Mouse (Mus musculus) embryonic facial prominence, embryonic 13.5 days (tissue): ENCODE measurements around the gene Ilk. TPM values are rescaled to one million over a fixed set of nuclear protein-coding genes. Genes with fewer than 3 reads are reported as not detected.
"Not testable (repeated sequence)": the region's sequence is repeated elsewhere in the genome, so short reads cannot be mapped to it uniquely, and the experiment has no call there.

Experiments
- ATAC-seq: fragments of 200-750 bp; cut with Nextera tagmentation; 2 replicates; pipeline ENCODE4 v1.8.0; 2017; ENCODE audit warnings: low read depth; ENCODE audit not compliant: insufficient number of reproducible peaks, insufficient read depth, low FRiP score, low TSS enrichment
- H3K27ac ChIP-seq: fragments of 300-500 bp; sonication (generic); 2 replicates; pipeline ENCODE4 v1.5.1; 2015; ENCODE audit warnings: moderate library complexity, mild to moderate bottlenecking, inconsistent platforms
- H3K27me3 ChIP-seq: fragments of 300-500 bp; sonication (generic); 2 replicates; pipeline ENCODE4 v1.6.1; 2015; ENCODE audit warnings: mild to moderate bottlenecking, inconsistent platforms
- H3K36me3 ChIP-seq: fragments of 300-500 bp; sonication (generic); 2 replicates; pipeline ENCODE4 v1.6.1; 2015; ENCODE audit warnings: mild to moderate bottlenecking, inconsistent platforms
- H3K4me1 ChIP-seq: fragments of 300-500 bp; sonication (generic); 2 replicates; pipeline ENCODE4 v1.6.1; 2015; ENCODE audit warnings: inconsistent platforms
- H3K4me2 ChIP-seq: fragments of 300-500 bp; sonication (generic); 2 replicates; pipeline ENCODE4 v1.6.1; 2015; ENCODE audit warnings: moderate library complexity, mild to moderate bottlenecking, inconsistent platforms
- H3K4me3 ChIP-seq: fragments of 300-500 bp; sonication (generic); 2 replicates; pipeline ENCODE4 v1.5.1; 2015; ENCODE audit warnings: mild to moderate bottlenecking, inconsistent platforms
- H3K9ac ChIP-seq: fragments of 300-500 bp; sonication (generic); 2 replicates; pipeline ENCODE4 v1.6.1; 2015; ENCODE audit warnings: mild to moderate bottlenecking, inconsistent platforms
- H3K9me3 ChIP-seq: fragments of 300-500 bp; sonication (generic); 2 replicates; pipeline ENCODE4 v1.6.1; 2016; ENCODE audit warnings: inconsistent platforms
- WGBS: fragments of 180-500 bp; shearing (Covaris S2); methylation state at CpG from one replicate; pipeline ENCODE4 v1.1.7; 2015; ENCODE audit warnings: mixed read lengths; 5-methylcytosine and 5-hydroxymethylcytosine counted together
- polyA plus RNA-seq: library from polyadenylated mRNA; unstranded; fragments of >200 nt; fragmentation: Nextera tagmentation; extraction: Ambion mirVana; gene quantifications from 2 replicates; pipeline ENCODE4 v1.2.1, GENCODE M21; 2015

The Ilk gene
- polyA plus RNA-seq, 1 experiment from 2014 or later = 253 TPM

DNA sequence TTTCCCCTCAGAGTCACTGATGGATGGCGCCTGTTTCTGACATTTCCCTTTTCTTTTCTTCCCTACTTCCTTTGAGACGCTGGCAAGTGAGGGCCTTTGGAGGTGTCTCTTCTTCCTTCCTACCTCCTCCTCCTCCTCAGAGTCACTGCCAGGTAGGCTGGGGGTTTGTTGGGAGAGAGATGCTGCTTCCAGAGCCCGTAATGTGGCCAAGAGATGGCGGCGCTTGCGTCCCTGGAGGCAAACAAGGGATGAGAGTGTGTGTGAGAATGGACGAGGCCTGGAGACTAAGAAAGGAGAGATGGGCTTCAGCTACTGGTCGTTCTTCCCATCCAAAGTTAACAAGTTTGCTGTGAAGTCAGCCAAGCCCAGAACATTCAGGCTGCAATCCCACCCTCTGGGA, 1.6 kb upstream of the Ilk start:
- peaks cover 34% of the 10 kb centered on the region for H3K4me1 ChIP-seq
- 87% methylated on average over 8 of the region's 8 CpGs for WGBS
- no peaks in the 10 kb centered on the region for H3K9me3 ChIP-seq
- no peaks in the 10 kb centered on the region for H3K27me3 ChIP-seq
- H3K27ac ChIP-seq = no peak overlapping the region
- H3K36me3 ChIP-seq = peaks cover 53% of the 10 kb centered on the region
- peak overlapping the region; percentile 79 for H3K4me2 ChIP-seq
- peak overlapping the region; percentile 74; the same call in 1 of the 2 replicates for H3K4me3 ChIP-seq
- peak overlapping the region; percentile 92; the same call in 1 of the 2 replicates for H3K9ac ChIP-seq
- ATAC-seq = no peak

DNA sequence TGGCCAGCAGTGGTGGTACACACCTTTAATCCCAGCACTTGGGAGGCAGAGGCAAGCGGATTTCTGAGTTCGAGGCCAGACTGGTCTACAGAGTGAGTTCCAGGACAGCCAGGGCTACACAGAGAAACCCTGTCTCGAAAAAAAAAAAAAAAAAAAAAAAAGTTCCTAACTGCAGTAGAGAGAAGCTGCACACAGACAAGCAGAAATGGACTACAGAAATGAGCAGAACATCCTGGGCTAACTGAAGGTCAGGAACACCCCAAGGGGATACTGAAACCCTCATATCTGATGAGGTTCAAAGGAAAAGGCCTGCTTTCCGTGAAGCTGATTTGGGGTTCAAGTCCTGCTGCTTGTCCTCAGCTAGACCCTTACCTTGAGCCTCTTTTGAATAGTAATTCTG, 928 bp upstream of the Ilk start:
- ATAC-seq, H3K27me3 ChIP-seq, H3K9me3 ChIP-seq: not testable (repeated sequence)
- Histone ChIP-seq H3K9ac (peak overlapping the region; percentile 92), H3K36me3 (peaks cover 53% of the 10 kb centered on the region), H3K4me2 (peak overlapping the region; percentile 79), H3K27ac (peak overlapping the region; percentile 87; the same call in 1 of the 2 replicates), H3K4me1 (peaks cover 34% of the 10 kb centered on the region), H3K4me3 (peak overlapping the region; percentile 74)
- 51% methylated on average over 4 of the region's 4 CpGs for WGBS

DNA sequence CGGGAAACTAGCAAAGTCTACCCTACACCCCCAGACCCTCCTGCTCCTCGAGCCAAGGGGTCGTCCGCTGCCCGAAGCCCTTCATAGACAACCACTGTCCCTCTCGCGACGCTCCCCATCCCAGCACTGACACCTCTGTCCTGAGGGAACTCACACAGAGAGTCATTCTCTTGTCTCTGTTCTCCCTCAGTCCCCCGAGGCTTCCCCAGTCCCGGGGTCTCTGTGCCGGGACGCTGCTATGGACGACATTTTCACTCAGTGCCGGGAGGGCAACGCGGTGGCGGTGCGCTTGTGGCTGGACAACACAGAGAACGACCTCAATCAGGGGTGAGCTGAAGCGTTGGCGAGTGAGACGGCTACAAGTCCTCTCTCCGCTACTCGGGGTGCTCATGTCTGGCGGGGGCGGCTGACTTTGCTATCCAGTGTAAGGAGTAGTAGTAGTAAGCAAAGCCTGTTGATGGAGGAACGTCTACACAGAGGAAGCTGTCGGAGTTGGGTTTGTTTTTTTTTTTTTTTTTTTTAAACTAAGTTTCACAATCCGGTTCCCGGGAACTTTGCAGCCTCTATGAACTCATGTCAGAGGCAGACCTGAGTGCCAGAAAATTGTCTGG, 624 bp downstream of the Ilk start, which contains the start of gene Rrp8:
Gene Rrp8 (minus strand): TSS at position 475 of the 611 bp plus-strand sequence.
- under 1% methylated on average over 30 of the region's 30 CpGs for WGBS
- H3K9ac ChIP-seq = peak within 1 kb of the TSS; percentile 92
- H3K9me3 ChIP-seq = no peaks in the 10 kb centered on the region
- no peak; the same call in 1 of the 2 replicates for ATAC-seq
- no peaks in the 10 kb centered on the region for H3K27me3 ChIP-seq
- peak within 1 kb of the TSS; percentile 87 for H3K27ac ChIP-seq
- H3K36me3 ChIP-seq = peaks cover 53% of the 10 kb centered on the region
- H3K4me2 ChIP-seq = peak within 1 kb of the TSS; percentile 79
- H3K4me1 ChIP-seq = peaks cover 34% of the 10 kb centered on the region
- H3K4me3 ChIP-seq = peak within 1 kb of the TSS; percentile 74

DNA sequence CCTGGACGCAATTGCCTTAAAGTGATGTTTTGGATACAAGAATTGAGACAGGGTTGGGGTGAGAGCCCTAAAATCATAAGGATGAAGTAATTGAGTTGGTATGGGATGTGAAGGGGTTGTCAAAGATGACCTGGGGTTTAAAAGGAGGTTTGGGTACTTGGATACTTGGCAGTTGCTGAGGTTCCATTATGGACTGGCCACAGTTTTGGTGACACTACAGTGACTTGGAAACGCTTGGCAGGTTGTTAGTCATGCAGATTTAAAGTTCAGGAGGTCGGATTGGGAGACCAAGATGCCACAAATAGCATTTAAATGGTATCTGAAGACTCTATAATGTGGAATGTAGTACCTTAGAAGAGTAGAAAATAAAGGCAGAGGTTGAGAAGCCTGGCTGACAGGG, 1.3 kb downstream of the Ilk start:
- Histone ChIP-seq H3K9me3 (no peaks in the 10 kb centered on the region), H3K36me3 (peaks cover 53% of the 10 kb centered on the region), H3K4me3 (peak overlapping the region; percentile 74), H3K4me1 (peaks cover 34% of the 10 kb centered on the region), H3K27ac (no peak overlapping the region; the same call in 1 of the 2 replicates), H3K9ac (peak overlapping the region; percentile 92), H3K4me2 (peak overlapping the region; percentile 79), H3K27me3 (no peaks in the 10 kb centered on the region)
- ATAC-seq = no peak
- WGBS = 29% methylated on average over 3 of the region's 3 CpGs

DNA sequence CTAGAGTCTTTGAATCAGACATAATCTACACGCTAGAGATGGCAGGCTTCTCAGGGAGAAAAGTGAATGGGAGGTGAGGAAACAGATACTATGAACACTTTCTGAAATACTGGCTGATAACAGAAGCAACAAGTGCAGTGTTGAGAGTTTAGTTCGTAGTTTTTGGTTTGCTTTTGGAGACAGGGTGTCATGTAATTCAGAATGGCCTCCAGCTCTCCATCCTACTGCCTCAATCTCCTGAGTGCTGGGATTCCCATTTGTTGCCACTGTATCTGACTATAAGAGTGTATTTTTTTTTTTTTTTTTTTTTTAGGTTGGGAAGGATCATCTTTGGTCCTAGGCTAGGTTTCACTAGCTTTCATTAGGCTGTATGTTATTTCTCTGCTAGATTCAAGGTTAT, 1.9 kb downstream of the Ilk start:
- H3K27me3 ChIP-seq = no peaks in the 10 kb centered on the region
- H3K9ac ChIP-seq = peak overlapping the region; percentile 44; the same call in 1 of the 2 replicates
- H3K4me2 ChIP-seq = peak overlapping the region; percentile 79
- H3K4me3 ChIP-seq = peak overlapping the region; percentile 74
- peak overlapping the region; percentile 78 for H3K27ac ChIP-seq
- peaks cover 38% of the 10 kb centered on the region for H3K4me1 ChIP-seq
- no peak for ATAC-seq
- no peaks in the 10 kb centered on the region for H3K9me3 ChIP-seq
- peaks cover 52% of the 10 kb centered on the region for H3K36me3 ChIP-seq
- whole genome bisulfite sequencing = 60% methylated on average over 2 of the region's 2 CpGs

DNA sequence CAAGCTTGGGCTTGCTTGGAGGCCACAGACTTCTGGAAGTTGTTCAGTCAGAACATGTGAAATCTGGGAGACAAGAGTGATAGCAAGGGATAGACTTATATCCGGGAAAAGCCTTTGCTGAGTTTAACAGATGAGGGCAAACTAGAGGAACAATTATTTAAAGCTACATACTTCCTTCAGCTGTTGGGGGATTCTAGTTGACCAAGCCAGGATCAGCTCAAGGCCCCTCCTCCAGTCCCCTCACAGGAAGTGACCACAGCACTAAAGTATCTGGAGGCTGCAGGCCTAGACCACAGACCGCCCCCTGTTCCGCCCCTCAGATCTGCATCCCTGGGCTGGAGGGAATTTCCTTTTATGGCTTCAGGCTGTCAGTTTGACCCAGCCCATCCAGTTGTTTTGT, 2.6 kb downstream of the Ilk start:
- 12% methylated on average over 3 of the region's 3 CpGs for WGBS
- peaks cover 42% of the 10 kb centered on the region for H3K4me1 ChIP-seq
- H3K4me2 ChIP-seq = peak overlapping the region; percentile 79
- no peaks in the 10 kb centered on the region for H3K9me3 ChIP-seq
- H3K4me3 ChIP-seq = peak overlapping the region; percentile 19
- H3K27ac ChIP-seq = peak overlapping the region; percentile 78
- H3K36me3 ChIP-seq = peaks cover 45% of the 10 kb centered on the region
- no peak for ATAC-seq
- H3K9ac ChIP-seq = peak overlapping the region; percentile 32; the same call in 1 of the 2 replicates
- H3K27me3 ChIP-seq = no peaks in the 10 kb centered on the region

DNA sequence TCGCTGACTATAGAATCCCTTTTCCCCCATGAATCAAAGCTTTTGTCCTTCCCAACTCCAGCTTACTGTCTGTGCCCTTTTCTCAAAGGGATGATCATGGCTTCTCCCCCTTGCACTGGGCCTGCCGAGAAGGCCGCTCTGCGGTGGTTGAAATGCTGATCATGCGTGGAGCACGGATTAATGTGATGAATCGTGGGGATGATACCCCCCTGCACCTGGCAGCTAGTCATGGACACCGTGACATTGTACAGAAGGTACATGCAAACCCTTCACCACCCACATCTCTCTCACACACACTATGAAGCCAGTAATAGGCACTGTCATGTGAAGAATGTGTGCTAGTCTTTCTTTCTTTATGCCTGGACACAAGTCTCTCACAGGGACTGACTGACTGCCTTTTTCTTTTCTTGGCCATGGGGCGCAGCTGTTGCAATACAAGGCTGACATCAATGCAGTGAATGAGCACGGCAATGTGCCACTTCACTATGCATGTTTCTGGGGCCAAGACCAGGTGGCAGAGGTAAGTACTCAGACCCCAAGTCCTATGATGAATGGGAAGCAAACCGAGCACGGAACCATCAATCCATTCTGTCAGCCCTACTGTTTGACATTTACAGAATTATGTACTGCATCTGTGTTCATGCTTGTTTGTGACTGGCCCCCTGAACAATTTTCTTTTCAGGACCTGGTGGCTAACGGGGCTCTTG, 3.9 kb downstream of the Ilk start:
- Histone ChIP-seq H3K36me3 (peaks cover 35% of the 10 kb centered on the region), H3K4me2 (no peak overlapping the region), H3K9ac (no peak overlapping the region), H3K27me3 (no peaks in the 10 kb centered on the region), H3K4me1 (peaks cover 37% of the 10 kb centered on the region), H3K9me3 (no peaks in the 10 kb centered on the region), H3K27ac (no peak overlapping the region), H3K4me3 (no peak overlapping the region)
- no peak for ATAC-seq
- WGBS = 85% methylated on average over 13 of the region's 13 CpGs

DNA sequence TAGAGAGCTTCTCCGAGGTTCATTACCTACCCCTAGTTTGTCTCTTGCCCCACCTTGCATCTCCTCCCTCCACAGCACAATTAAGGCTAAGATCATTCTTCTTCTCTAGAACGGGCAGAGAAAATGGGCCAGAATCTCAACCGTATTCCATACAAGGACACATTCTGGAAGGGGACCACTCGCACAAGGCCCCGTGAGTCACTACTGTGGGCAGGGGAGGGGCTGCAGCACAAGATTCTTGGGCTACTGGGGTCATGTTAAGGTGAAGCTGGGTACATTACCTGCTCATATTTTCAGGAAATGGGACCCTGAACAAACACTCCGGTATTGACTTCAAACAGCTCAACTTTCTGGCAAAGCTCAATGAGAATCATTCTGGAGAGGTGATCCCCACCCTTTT, 4.5 kb downstream of the Ilk start:
- H3K36me3 ChIP-seq = peaks cover 35% of the 10 kb centered on the region
- 83% methylated on average over 6 of the region's 6 CpGs for WGBS
- H3K4me1 ChIP-seq = peaks cover 32% of the 10 kb centered on the region
- no peaks in the 10 kb centered on the region for H3K9me3 ChIP-seq
- H3K4me3 ChIP-seq = no peak overlapping the region
- no peak for ATAC-seq
- no peaks in the 10 kb centered on the region for H3K27me3 ChIP-seq
- H3K4me2 ChIP-seq = no peak overlapping the region
- no peak overlapping the region for H3K9ac ChIP-seq
- no peak overlapping the region for H3K27ac ChIP-seq

DNA sequence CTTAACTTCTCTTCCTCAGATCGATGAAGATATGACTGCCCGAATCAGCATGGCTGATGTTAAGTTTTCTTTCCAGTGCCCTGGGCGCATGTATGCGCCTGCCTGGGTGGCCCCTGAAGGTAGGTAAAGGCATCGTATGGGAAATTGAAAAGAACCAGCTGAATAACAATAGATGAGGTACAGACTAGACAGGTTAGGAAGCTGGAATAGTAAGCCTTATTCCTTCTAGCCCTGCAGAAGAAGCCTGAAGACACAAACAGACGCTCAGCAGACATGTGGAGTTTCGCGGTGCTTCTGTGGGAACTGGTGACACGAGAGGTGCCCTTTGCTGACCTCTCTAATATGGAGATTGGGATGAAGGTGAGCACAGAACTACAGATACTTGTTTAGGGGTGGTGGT, 5.6 kb downstream of the Ilk start:
- Histone ChIP-seq H3K9ac (no peak overlapping the region), H3K27me3 (no peaks in the 10 kb centered on the region), H3K4me2 (no peak overlapping the region), H3K4me3 (no peak overlapping the region), H3K27ac (no peak overlapping the region), H3K36me3 (peaks cover 43% of the 10 kb centered on the region), H3K4me1 (peaks cover 32% of the 10 kb centered on the region), H3K9me3 (no peaks in the 10 kb centered on the region)
- whole genome bisulfite sequencing = 90% methylated on average over 9 of the region's 9 CpGs
- no peak for ATAC-seq

DNA sequence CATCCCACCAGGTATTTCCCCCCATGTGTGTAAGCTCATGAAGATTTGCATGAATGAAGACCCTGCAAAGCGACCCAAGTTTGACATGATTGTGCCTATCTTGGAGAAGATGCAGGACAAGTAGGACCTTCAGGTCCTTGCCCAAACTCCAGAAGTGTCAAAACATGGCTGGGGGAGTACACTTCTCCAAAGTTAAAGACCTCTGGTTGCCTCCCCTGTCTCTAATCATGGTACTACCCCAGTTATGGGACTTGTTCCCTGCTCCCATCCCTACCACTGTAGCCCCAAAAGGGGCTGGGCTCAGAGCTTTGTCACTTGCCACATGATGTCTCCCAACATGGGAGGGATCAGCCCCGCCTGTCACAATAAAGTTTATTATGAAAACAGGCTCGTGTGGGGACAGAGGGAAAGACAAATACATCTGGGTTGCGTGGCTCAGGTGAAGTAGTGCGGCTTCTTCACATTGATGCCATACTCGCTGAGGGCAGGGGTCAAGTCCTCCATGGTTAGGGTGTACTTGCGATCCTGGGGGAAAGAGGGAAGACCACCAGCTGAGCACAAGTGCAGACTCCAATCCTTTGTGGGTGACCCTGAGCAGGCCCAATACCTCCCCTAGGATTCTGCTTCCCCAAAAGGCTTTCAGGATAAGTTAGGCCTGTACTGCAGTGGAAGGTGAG, 6.3 kb downstream of the Ilk start:
- H3K4me3 ChIP-seq = peak overlapping the region; percentile 95; the same call in 1 of the 2 replicates
- WGBS = 86% methylated on average over 7 of the region's 7 CpGs
- H3K4me1 ChIP-seq = peaks cover 27% of the 10 kb centered on the region
- not testable (repeated sequence) for H3K9me3 ChIP-seq, H3K9ac ChIP-seq, H3K27me3 ChIP-seq, ATAC-seq, H3K27ac ChIP-seq
- H3K4me2 ChIP-seq = peak overlapping the region; percentile 85; the same call in 1 of the 2 replicates
- peaks cover 47% of the 10 kb centered on the region for H3K36me3 ChIP-seq

DNA sequence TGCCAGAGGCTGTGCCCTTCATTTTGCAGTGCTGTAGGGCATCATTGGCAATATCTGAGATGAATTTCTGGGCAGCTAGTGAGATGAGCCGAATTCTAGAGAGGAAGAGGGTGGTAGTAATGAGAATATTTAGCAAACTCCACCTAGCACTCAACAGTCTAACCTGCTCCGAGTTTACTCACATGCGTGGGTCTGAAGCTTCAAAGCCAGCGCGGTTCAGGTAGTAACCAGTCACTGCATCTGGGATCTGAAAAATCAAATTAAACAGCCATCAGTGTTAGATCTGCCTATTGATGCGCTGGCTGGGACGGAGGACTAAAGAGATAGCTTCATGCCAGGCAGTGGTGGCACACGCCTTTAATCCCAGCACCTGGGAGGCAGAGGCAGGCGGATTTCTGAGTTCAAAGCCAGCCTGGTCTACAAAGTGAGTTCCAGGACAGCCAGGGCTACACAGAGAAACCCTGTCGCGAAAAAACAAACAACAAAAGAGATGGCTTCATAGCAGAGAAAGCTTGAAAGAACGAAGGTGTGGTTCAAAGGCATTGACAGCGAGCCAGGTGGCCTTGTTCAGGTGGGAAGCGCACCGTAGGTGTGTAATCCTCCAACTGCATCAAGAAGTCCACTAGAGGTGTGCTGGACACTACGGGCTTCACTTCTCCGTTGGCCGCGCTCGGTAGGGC, 7.0 kb downstream of the Ilk start:
- H3K9me3 ChIP-seq, H3K27me3 ChIP-seq, ATAC-seq: not testable (repeated sequence)
- WGBS = 33% methylated on average over 20 of the region's 20 CpGs
- peak overlapping the region; percentile 80; the same call in 1 of the 2 replicates for H3K27ac ChIP-seq
- H3K9ac ChIP-seq = peak overlapping the region; percentile 96
- H3K4me2 ChIP-seq = peak overlapping the region; percentile 85
- peaks cover 22% of the 10 kb centered on the region for H3K4me1 ChIP-seq
- peaks cover 55% of the 10 kb centered on the region for H3K36me3 ChIP-seq
- H3K4me3 ChIP-seq = peak overlapping the region; percentile 95
